Mouse (Mus musculus): Measurements from ENCODE around the gene Pigh. TPM values are rescaled to one million over a fixed set of nuclear protein-coding genes. Genes with fewer than 3 reads are reported as not detected.

Pigh gene
- polyA plus RNA-seq (2012; ENCODE audit: low replicate concordance): 2.7 and 9.8 TPM in 2 replicates

DNA sequence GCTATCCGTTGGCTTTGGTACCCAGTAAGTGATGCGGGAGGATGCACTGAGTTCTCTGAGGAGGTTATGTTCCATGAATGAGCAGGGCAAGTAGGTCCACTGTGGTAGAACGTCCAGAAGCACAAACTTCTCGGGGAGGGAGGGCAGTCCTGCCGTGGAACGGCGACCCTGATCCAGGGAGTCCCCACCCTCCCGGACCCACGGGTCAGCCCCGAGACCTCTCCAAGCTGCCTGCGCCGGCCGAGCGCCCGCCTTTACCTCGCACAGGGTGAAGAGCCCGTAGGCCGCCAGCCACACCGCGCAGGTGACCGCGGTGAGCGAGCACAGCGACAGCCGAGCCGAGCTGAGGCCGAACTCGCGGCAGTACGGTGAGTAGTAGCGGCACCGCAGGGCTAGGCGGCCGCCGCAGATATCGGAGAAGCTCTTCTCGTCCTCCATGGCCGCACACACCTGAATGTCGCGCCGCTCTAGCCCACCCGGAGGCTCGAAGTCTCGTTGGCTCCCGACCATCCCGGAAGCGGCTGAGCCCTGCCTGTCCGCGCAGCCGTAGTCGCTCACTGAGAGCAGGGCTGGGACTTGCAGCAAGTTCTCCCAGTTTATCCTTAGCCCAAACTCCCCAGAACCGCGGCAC is at the start of gene Pigh:
Gene Pigh (minus strand): TSS at position 470 of the 631 bp plus-strand sequence.

DNA sequence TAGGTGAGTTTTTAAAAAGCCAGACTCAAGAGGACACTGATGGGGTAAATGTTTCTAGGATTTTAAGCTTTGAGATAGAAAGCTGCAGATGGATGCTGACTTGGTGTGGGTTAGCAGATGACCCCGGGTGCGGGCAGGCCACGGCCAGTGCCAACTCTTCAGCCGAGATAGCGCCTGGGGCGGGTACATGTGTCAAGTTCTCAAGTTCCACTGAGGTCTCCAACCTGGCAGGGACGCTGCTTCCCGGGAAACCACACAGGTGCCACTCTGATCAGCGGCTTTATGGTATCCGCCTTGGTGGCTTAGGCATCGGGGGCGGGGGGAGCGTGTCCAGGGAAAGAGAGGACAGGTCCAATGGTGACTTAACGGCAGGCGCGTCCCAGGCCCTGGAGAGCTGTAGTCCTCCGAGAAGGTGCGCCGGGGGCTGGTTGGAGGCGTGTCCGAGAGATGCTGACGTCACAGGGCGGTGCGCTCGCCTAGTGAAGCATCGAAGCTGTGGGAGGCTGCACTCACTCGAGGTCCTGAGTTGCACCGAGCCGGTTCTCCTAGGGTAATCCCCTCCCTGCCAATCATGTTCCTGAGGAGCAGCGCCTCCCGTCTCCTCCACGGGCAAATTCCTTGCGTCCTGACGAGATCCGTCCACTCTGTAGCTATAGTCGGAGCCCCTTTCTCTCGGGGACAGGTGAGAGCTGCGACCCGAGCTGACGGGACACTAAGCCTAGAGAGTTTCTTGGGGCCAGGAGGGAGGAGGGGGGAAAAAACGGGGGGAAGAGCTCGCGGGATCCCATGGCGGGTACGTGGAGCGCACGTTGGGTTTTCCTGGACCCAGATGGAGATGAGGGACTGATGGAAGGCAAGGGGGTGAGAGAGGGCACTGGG is 41.1 kb upstream of the Pigh start, which contains the start of gene Arg2:
Gene Arg2 (plus strand): TSS at position 479 of the 879 bp plus-strand sequence.

Other genes with a start within 250 kb of the Pigh start
- gene Atp6v1d, start 228.0 kb downstream of the Pigh start, polyA plus RNA-seq (2012; ENCODE audit: low replicate concordance): 1.4 and 6.1 TPM in 2 replicates
- 3.8 and 24.2 TPM in 2 replicates for gene Eif2s1, start 227.8 kb downstream of the Pigh start, polyA plus RNA-seq (2012; ENCODE audit: low replicate concordance)
- 1.5 and 22.3 TPM in 2 replicates for gene Plek2, start 182.7 kb downstream of the Pigh start, polyA plus RNA-seq (2012; ENCODE audit: low replicate concordance)
- 9.6 and 13.4 TPM in 2 replicates for gene Tmem229b, start 82.0 kb downstream of the Pigh start, polyA plus RNA-seq (2012; ENCODE audit: low replicate concordance)
- 0.09 and 0.20 TPM in 2 replicates for gene Plekhh1, start 60.5 kb downstream of the Pigh start, polyA plus RNA-seq (2012; ENCODE audit: low replicate concordance)
- 0.24 TPM in 1 of 2 replicates, not detected in the other for gene Arg2, start 41.1 kb upstream of the Pigh start, polyA plus RNA-seq (2012; ENCODE audit: low replicate concordance)
- 39.5 and 39.8 TPM in 2 replicates for gene Vti1b, start 83.0 kb upstream of the Pigh start, polyA plus RNA-seq (2012; ENCODE audit: low replicate concordance)
- gene Rdh11, start 102.6 kb upstream of the Pigh start, polyA plus RNA-seq (2012; ENCODE audit: low replicate concordance): 0.63 and 1.5 TPM in 2 replicates
- 0.15 and 0.40 TPM in 2 replicates for gene Rdh12, start 119.3 kb upstream of the Pigh start, polyA plus RNA-seq (2012; ENCODE audit: low replicate concordance)
- 2.6 and 10.1 TPM in 2 replicates for gene Zfyve26, start 206.7 kb upstream of the Pigh start, polyA plus RNA-seq (2012; ENCODE audit: low replicate concordance)
- 0.43 and 0.55 TPM in 2 replicates for gene Rad51b, start 207.6 kb upstream of the Pigh start, polyA plus RNA-seq (2012; ENCODE audit: low replicate concordance)

Data from leukemia stem cell, adult 10-12 weeks (primary cell).